Mouse (Mus musculus) naive thymus-derived CD4-positive, alpha-beta T cell, adult 5 months (primary cell): ENCODE results near the gene Tmem135. TPM values are rescaled to one million over a fixed set of nuclear protein-coding genes. Genes with fewer than 3 reads are reported as not detected.

Source experiments
- polyA plus RNA-seq: library from polyadenylated mRNA; unstranded; fragments of 100-300 nt; shearing (Covaris generic); gene quantifications from one replicate; pipeline ENCODE4 v1.2.1, GENCODE M21; 2017

The Tmem135 gene
- 40.0 TPM for polyA plus RNA-seq

GRCm38 (mm10) chr7:89404081-89404733, at the start of gene Tmem135, which contains the start of gene Fzd4:
Gene Tmem135, minus strand, starts transcription at chr7:89404222.
Gene Fzd4, plus strand, starts transcription at chr7:89404355.

Other genes starting within 250 kb of the Tmem135 start
- gene Fzd4, start 133 bp upstream of the Tmem135 start, polyA plus RNA-seq = 0.06 TPM
- gene Prss23, start 123.0 kb upstream of the Tmem135 start, polyA plus RNA-seq = not detected
- gene Me3, start 228.2 kb upstream of the Tmem135 start, polyA plus RNA-seq = 0.21 TPM